Mouse (Mus musculus) urinary bladder, postnatal 25 days (tissue): ENCODE measurements around the gene Slc35f2.
A peak's percentile ranks its signal among the peaks of the same experiment; 100 is the strongest.

ENCODE experiments used
- DNase-seq: peaks from one replicate; pipeline ENCODE4 v3.0.0; 2022; ENCODE audit warnings: low spot score

Gene Slc35f2

GRCm38 (mm10) chr9:53829081-53829865 is 57.9 kb downstream of the Slc35f2 start:
- peak; percentile 13 for DNase-seq

DNA sequence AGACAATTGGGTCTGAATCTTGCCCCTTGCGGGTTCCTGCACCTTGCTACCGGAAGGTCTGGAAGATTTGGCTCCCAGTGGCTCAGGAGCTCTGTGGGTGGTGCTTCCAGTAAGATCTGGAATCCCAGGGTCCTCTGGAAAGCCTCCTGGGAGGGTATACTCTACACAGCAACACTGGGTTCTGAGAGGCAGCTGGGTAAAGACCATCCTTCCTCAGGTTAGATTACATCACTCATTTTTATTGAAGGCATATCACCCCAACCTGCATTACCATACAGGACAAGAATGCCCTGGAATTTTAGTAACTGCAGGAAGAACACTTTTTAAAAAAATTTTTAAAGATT is 58.5 kb downstream of the Slc35f2 start:
- DNase-seq = no peak

DNA sequence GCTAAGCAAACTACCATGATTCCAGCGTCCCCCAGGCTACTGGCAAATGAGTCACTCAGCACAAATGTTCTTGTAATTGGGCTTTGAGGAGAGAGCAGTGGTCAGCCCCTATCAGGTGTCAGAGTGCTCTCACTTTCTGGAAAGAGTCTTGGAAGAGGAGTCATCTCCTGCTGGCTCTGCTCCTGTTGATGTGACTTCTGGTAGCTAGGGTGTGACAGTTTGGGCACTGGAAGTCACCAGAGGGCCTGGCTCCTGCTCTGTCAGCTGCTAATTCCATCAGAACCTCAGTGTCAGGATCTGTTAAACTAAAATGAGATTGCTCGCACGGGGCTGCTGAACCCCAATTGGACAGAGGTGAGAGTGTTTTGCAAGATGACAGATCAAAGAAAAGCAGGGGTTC is 63.7 kb downstream of the Slc35f2 start:
- DNase-seq = no peak

- no peak for DNase-seq
Observed at GRCm38 (mm10) chr9:53835976-53836375, 64.6 kb downstream of the Slc35f2 start.

DNA sequence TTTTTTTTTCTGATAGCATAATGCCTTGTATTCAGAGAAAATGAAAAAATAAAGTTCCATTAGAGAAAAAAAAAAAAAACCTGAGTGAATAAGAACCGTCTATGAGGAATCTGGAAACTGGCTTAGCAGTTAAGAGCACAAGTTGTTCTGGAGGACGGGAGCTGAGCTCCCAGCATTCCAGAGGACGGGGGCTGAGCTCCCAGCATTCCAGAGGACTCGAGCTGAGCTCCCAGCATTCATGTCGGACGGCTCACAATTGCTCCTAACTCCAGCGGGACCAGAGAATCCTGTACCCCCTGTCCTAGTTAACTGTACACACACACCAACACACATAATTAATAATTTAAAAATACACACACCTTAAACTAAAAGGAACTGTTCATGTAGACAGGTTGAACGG is 67.5 kb downstream of the Slc35f2 start:
- DNase-seq = no peak

DNA sequence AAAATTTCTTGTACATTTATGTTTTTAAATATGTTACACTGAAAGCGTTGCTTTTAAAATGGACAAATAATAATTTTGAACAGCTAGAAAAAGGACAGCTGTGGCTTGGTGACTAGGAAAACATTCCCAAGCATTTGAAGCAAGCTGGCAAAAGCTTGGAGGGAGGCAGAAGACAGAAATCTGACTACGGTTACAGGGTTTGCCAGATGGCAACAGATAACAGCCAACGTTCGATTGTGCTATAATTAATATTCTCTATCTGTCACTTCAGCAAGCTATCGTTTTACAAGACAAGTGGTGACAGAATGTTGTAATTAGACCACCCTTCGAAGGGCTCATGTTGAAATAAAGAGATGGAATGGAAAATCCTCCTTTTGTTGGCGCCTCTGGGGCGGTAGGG is 77.2 kb downstream of the Slc35f2 start:
- DNase-seq = no peak

DNA sequence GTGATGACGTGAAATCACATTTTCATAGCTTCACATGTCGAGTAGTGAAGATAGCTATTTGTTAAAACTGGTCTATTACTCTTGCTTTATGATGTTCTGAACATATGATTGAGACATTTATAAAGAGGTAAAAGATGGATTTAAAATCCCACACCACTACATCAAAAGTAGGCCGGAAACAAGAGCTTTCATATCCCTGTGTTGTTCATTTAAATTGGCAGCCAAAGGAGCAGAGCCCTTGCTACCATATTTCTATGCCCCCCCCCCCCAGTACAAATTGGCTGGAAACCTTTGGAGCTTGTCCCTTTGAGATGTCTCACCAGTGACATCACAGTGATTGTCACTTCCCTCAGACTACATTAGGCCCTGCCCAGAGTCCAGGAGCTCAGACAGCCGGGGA is 78.5 kb downstream of the Slc35f2 start, which contains the start of gene Sln:
Gene Sln (plus strand): TSS at position 301 of the 400 bp plus-strand sequence.
- DNase-seq = no peak

GRCm38 (mm10) chr9:53852158-53852557 is 80.8 kb downstream of the Slc35f2 start:
- no peak for DNase-seq

GRCm38 (mm10) chr9:53853672-53854071 is 82.3 kb downstream of the Slc35f2 start:
- no peak for DNase-seq

DNA sequence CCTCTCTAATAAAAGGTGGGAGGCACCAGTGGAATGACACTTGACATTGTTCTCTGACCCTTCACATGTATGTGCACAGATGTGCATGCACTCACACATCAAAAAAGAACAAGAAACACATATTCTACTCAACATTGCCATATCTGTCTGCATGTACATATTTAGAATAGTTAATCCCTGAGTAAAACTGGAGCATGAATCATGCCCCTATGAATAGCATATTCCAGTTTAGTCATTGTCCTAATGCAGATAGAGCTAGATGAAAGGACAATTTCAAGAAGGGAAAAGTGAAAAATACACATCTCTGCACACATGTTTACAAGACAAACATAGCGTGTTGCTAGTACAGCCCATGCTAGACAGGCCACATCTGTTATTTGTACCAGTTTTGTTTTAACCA is 83.2 kb downstream of the Slc35f2 start:
- DNase-seq = no peak

GRCm38 (mm10) chr9:53857864-53858263 is 86.5 kb downstream of the Slc35f2 start:
- DNase-seq = no peak
